Mouse (Mus musculus) MEL (cell line): ENCODE results near the gene Grn. TPM values are rescaled to one million over a fixed set of nuclear protein-coding genes. Genes with fewer than 3 reads are reported as not detected.

ENCODE experiments used
- DNase-seq: peaks from one replicate; pipeline ENCODE4 v3.0.0; 2011; ENCODE audit warnings: low read depth, low spot score
- H3K27ac ChIP-seq: 2 replicates; pipeline ENCODE4 v1.5.1; 2012; ENCODE audit warnings: low read depth, mild to moderate bottlenecking, control low read depth, low read length, moderate library complexity; ENCODE audit not compliant: control insufficient read depth
- H3K27me3 ChIP-seq, 2 experiments: fragments of 150-350 bp in 1 of 2; sonication (generic) in 1 of 2; 2 replicates each; pipeline ENCODE4 v1.6.1; 2012; ENCODE audit warnings: low read length in 2 of 2, mild to moderate bottlenecking in 2 of 2, improper control_type of control experiment in 1 of 2, moderate library complexity in 1 of 2; ENCODE audit not compliant: insufficient read depth in 2 of 2, control insufficient read depth in 1 of 2
- H3K36me3 ChIP-seq, 2 experiments: 2 replicates each; pipeline ENCODE4 v1.6.1; 2012 to 2014; ENCODE audit warnings: low read length in 2 of 2, improper control_type of control experiment in 1 of 2, inconsistent platforms in 1 of 2, mild to moderate bottlenecking in 1 of 2; ENCODE audit not compliant: insufficient read depth in 2 of 2, control insufficient read depth in 1 of 2
- H3K4me1 ChIP-seq, 2 experiments: fragments of 150-350 bp in 1 of 2; sonication (generic) in 1 of 2; 2 replicates each; pipeline ENCODE4 v1.6.1; 2012; ENCODE audit warnings: low read length in 2 of 2, improper control_type of control experiment in 1 of 2, mild to moderate bottlenecking in 1 of 2; ENCODE audit not compliant: insufficient read depth in 2 of 2, control insufficient read depth in 1 of 2
- H3K4me3 ChIP-seq, 2 experiments: fragments of 150-350 bp in 1 of 2; sonication (generic) in 1 of 2; 2 replicates each; pipeline ENCODE4 v1.5.1; 2012; ENCODE audit warnings: low read depth in 2 of 2, low read length in 2 of 2, mild to moderate bottlenecking in 2 of 2, moderate library complexity in 2 of 2, control low read depth in 1 of 2, improper control_type of control experiment in 1 of 2; ENCODE audit not compliant: control insufficient read depth in 1 of 2, insufficient read depth in 1 of 2
- H3K79me2 ChIP-seq: 2 replicates; pipeline ENCODE4 v1.6.1; 2012; ENCODE audit warnings: mild to moderate bottlenecking, low read length, moderate library complexity; ENCODE audit not compliant: control insufficient read depth, poor library complexity, insufficient read depth
- H3K9ac ChIP-seq: 2 replicates; pipeline ENCODE4 v1.6.1; 2012; ENCODE audit warnings: low read depth, mild to moderate bottlenecking, control low read depth, low read length, moderate library complexity; ENCODE audit not compliant: control insufficient read depth, poor library complexity, severe bottlenecking
- H3K9me3 ChIP-seq: fragments of 150-350 bp; sonication (generic); replicated peaks from 2 replicates; pipeline ENCODE4 v1.6.1; 2012; ENCODE audit warnings: mild to moderate bottlenecking, low read length, improper control_type of control experiment, moderate library complexity; ENCODE audit not compliant: insufficient read depth
- BHLHE40 ChIP-seq: IDR thresholded peaks from 2 replicates; pipeline ENCODE4 v1.6.1; 2012; ENCODE audit warnings: low read depth, mild to moderate bottlenecking, inconsistent platforms, low read length, improper control_type of control experiment, borderline replicate concordance
- CHD1 ChIP-seq: IDR thresholded peaks from 2 replicates; pipeline ENCODE4 v1.6.1; 2012; ENCODE audit warnings: low read depth, mild to moderate bottlenecking, inconsistent platforms, low read length, improper control_type of control experiment
- CHD2 ChIP-seq: IDR thresholded peaks from 2 replicates; pipeline ENCODE4 v1.6.1; 2011; ENCODE audit warnings: low read length, improper control_type of control experiment
- CTCF ChIP-seq, 3 experiments: IDR thresholded peaks in 2 of 3; conservative IDR thresholded peaks in 1 of 3; 2 replicates each; pipeline ENCODE4 v1.5.1; 2011 to 2012; ENCODE audit warnings: low read length in 3 of 3, low read depth in 2 of 3, mild to moderate bottlenecking in 2 of 3, improper control_type of control experiment in 1 of 3, inconsistent platforms in 1 of 3, mixed read lengths in 1 of 3, moderate library complexity in 1 of 3; ENCODE audit not compliant: control insufficient read depth in 1 of 3, insufficient read depth in 1 of 3, poor library complexity in 1 of 3, severe bottlenecking in 1 of 3
- E2F4 ChIP-seq: IDR thresholded peaks from 2 replicates; pipeline ENCODE4 v1.6.1; 2011; ENCODE audit warnings: low read depth, low read length, improper control_type of control experiment, borderline replicate concordance
- ELF1 ChIP-seq: IDR thresholded peaks from 2 replicates; pipeline ENCODE4 v1.6.1; 2014; ENCODE audit warnings: low read depth, mild to moderate bottlenecking, inconsistent platforms, low read length, improper control_type of control experiment, moderate library complexity
- EP300 ChIP-seq, 2 experiments: IDR thresholded peaks; 2 replicates each; pipeline ENCODE4 v1.6.1; 2011; ENCODE audit warnings: improper control_type of control experiment in 2 of 2, low read length in 2 of 2, low read depth in 1 of 2, mild to moderate bottlenecking in 1 of 2
- ETS1 ChIP-seq: IDR thresholded peaks from 2 replicates; pipeline ENCODE4 v1.6.1; 2012; ENCODE audit warnings: low read depth, mild to moderate bottlenecking, inconsistent platforms, low read length, improper control_type of control experiment, moderate library complexity
- GABPA ChIP-seq: IDR thresholded peaks from 2 replicates; pipeline ENCODE4 v1.6.1; 2012; ENCODE audit warnings: low read depth, mild to moderate bottlenecking, inconsistent platforms, low read length, improper control_type of control experiment, moderate library complexity
- GATA1 ChIP-seq: IDR thresholded peaks from 2 replicates; pipeline ENCODE4 v1.6.1; 2011; ENCODE audit warnings: low read depth, low read length, improper control_type of control experiment
- HCFC1 ChIP-seq: IDR thresholded peaks from 2 replicates; pipeline ENCODE4 v1.6.1; 2012; ENCODE audit warnings: low read depth, mild to moderate bottlenecking, inconsistent platforms, low read length, improper control_type of control experiment, moderate library complexity
- KAT2A ChIP-seq: conservative IDR thresholded peaks from 2 replicates; pipeline ENCODE4 v1.6.1; 2012; ENCODE audit warnings: low read depth, low read length, improper control_type of control experiment, inconsistent platforms
- MAFK ChIP-seq: IDR thresholded peaks from 2 replicates; pipeline ENCODE4 v1.6.1; 2011; ENCODE audit warnings: low read depth, mild to moderate bottlenecking, low read length, improper control_type of control experiment, borderline replicate concordance
- MAZ ChIP-seq: IDR thresholded peaks from 2 replicates; pipeline ENCODE4 v1.6.1; 2012; ENCODE audit warnings: low read depth, mild to moderate bottlenecking, inconsistent platforms, low read length, improper control_type of control experiment
- MEF2A ChIP-seq: IDR thresholded peaks from 2 replicates; pipeline ENCODE4 v1.6.1; 2014; ENCODE audit warnings: low read depth, mild to moderate bottlenecking, inconsistent platforms, low read length, improper control_type of control experiment; ENCODE audit not compliant: poor library complexity, insufficient replicate concordance, severe bottlenecking; ENCODE audit errors: extremely low read depth
- MXI1 ChIP-seq: IDR thresholded peaks from 2 replicates; pipeline ENCODE4 v1.6.1; 2011; ENCODE audit warnings: mild to moderate bottlenecking, low read depth, low read length, improper control_type of control experiment
- MYB ChIP-seq: IDR thresholded peaks from 2 replicates; pipeline ENCODE4 v1.6.1; 2011; ENCODE audit warnings: mild to moderate bottlenecking, low read depth, low read length, improper control_type of control experiment
- MYC ChIP-seq: IDR thresholded peaks from 2 replicates; pipeline ENCODE4 v1.6.1; 2011; ENCODE audit warnings: low read depth, mild to moderate bottlenecking, low read length, improper control_type of control experiment, moderate library complexity
- NELFE ChIP-seq: IDR thresholded peaks from 2 replicates; pipeline ENCODE4 v1.6.1; 2011; ENCODE audit warnings: low read depth, low read length, improper control_type of control experiment
- NRF1 ChIP-seq: IDR thresholded peaks from 2 replicates; pipeline ENCODE4 v1.6.1; 2014; ENCODE audit warnings: low read depth, mild to moderate bottlenecking, inconsistent platforms, low read length, improper control_type of control experiment, moderate library complexity; ENCODE audit not compliant: poor library complexity, insufficient read depth, severe bottlenecking
- POLR2A ChIP-seq, 2 experiments: IDR thresholded peaks; 2 replicates each; pipeline ENCODE4 v1.6.1; 2011 to 2012; ENCODE audit warnings: low read length in 2 of 2, mild to moderate bottlenecking in 2 of 2, control low read depth in 1 of 2, improper control_type of control experiment in 1 of 2, low read depth in 1 of 2, moderate library complexity in 1 of 2; ENCODE audit not compliant: control insufficient read depth in 1 of 2, insufficient read depth in 1 of 2, poor library complexity in 1 of 2
- POLR2AphosphoS2 ChIP-seq: IDR thresholded peaks from 2 replicates; pipeline ENCODE4 v1.6.1; 2011; ENCODE audit warnings: low read length, improper control_type of control experiment
- RAD21 ChIP-seq: IDR thresholded peaks from 2 replicates; pipeline ENCODE4 v1.6.1; 2011; ENCODE audit warnings: mild to moderate bottlenecking, low read depth, low read length, improper control_type of control experiment
- RCOR1 ChIP-seq: IDR thresholded peaks from 2 replicates; pipeline ENCODE4 v1.6.1; 2012; ENCODE audit warnings: low read depth, mild to moderate bottlenecking, inconsistent platforms, low read length, improper control_type of control experiment
- SIN3A ChIP-seq: IDR thresholded peaks from 2 replicates; pipeline ENCODE4 v1.6.1; 2012; ENCODE audit warnings: low read length, improper control_type of control experiment, inconsistent platforms
- SMC3 ChIP-seq: IDR thresholded peaks from 2 replicates; pipeline ENCODE4 v1.6.1; 2011; ENCODE audit warnings: low read depth, low read length, improper control_type of control experiment
- TAL1 ChIP-seq: IDR thresholded peaks from 2 replicates; pipeline ENCODE4 v1.6.1; 2012; ENCODE audit warnings: mild to moderate bottlenecking, inconsistent platforms, low read length, moderate library complexity, mixed read lengths
- TBP ChIP-seq: IDR thresholded peaks from 2 replicates; pipeline ENCODE4 v1.8.0; 2011; ENCODE audit warnings: low read depth, low read length, improper control_type of control experiment
- TCF12 ChIP-seq: IDR thresholded peaks from 2 replicates; pipeline ENCODE4 v1.6.1; 2014; ENCODE audit warnings: low read depth, mild to moderate bottlenecking, inconsistent platforms, low read length, improper control_type of control experiment, moderate library complexity
- UBTF ChIP-seq: IDR thresholded peaks from 2 replicates; pipeline ENCODE4 v1.6.1; 2012; ENCODE audit warnings: low read depth, mild to moderate bottlenecking, inconsistent platforms, low read length, improper control_type of control experiment, moderate library complexity, borderline replicate concordance; ENCODE audit not compliant: insufficient read depth
- USF1 ChIP-seq: IDR thresholded peaks from 2 replicates; pipeline ENCODE4 v1.6.1; 2014; ENCODE audit warnings: low read depth, mild to moderate bottlenecking, inconsistent platforms, low read length, improper control_type of control experiment, moderate library complexity
- USF2 ChIP-seq, 2 experiments: IDR thresholded peaks; 2 replicates each; pipeline ENCODE4 v1.6.1; 2011 to 2012; ENCODE audit warnings: improper control_type of control experiment in 2 of 2, low read length in 2 of 2, borderline replicate concordance in 1 of 2, inconsistent platforms in 1 of 2, low read depth in 1 of 2, mild to moderate bottlenecking in 1 of 2; ENCODE audit not compliant: insufficient read depth in 1 of 2
- ZC3H11A ChIP-seq: IDR thresholded peaks from 2 replicates; pipeline ENCODE4 v1.6.1; 2012; ENCODE audit warnings: low read depth, mild to moderate bottlenecking, inconsistent platforms, low read length, improper control_type of control experiment
- ZKSCAN1 ChIP-seq: IDR thresholded peaks from 2 replicates; pipeline ENCODE4 v1.6.1; 2012; ENCODE audit warnings: low read depth, mild to moderate bottlenecking, inconsistent platforms, low read length, improper control_type of control experiment, moderate library complexity
- ZMIZ1 ChIP-seq: IDR thresholded peaks from 2 replicates; pipeline ENCODE4 v1.6.1; 2012; ENCODE audit warnings: low read depth, mild to moderate bottlenecking, inconsistent platforms, low read length, improper control_type of control experiment, moderate library complexity
- ZNF384 ChIP-seq: IDR thresholded peaks from 2 replicates; pipeline ENCODE4 v1.6.1; 2012; ENCODE audit warnings: low read depth, mild to moderate bottlenecking, inconsistent platforms, low read length, improper control_type of control experiment
- polyA plus RNA-seq, 2 experiments: library from polyadenylated mRNA; stranded (reverse) in 1 of 2; unstranded in 1 of 2; fragments of >175 nt in 1 of 2; fragments of >200 nt in 1 of 2; gene quantifications; 2 replicates each; pipeline versions ENCODE4 v1.2.1 to v1.2.4; 2012; ENCODE audit warnings: low replicate concordance in 2 of 2, low read depth in 1 of 2; ENCODE audit not compliant: insufficient read length in 2 of 2, insufficient read depth in 1 of 2, missing spikeins in 1 of 2
- total RNA-seq: library from RNA; depleted of rRNA; stranded (reverse); fragments of 300-350 nt; gene quantifications from 2 replicates; pipeline ENCODE4 v1.2.3, GENCODE M21; 2012

Gene Grn
- total and polyA plus RNA-seq, 3 experiments = 14.7 to 42.1 TPM; not detected in 1

DNA sequence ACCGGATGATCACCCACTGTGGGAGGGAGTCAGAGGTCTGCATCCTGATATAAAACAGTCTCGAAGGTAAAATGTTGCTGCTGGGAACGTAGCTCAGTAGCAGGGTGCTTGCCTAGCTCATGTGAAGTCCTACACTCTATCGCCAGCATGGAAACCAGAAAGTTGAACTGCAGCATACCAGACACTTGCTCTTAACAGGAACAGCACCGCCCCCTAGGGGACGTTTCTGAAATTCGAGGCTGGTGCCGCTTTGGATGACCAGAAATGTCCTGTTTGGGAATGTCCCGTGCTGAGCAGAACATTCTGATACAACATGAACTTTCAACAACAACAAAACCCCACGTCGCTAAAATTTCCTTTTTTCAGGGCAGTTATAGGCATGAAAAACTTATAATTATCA lies 18.4 kb upstream of the Grn start:
- H3K9ac ChIP-seq = peak overlapping the region; percentile 52
- peak overlapping the region; percentile 32 to 36; a peak in 3 of 4 replicates for H3K4me3 ChIP-seq
- H3K79me2 ChIP-seq = peaks cover 11% of the 10 kb centered on the region
- peak overlapping the region; percentile 38; the same call in 1 of the 2 replicates for H3K27ac ChIP-seq
- peaks cover 0 to 15% of the 10 kb centered on the region in 2 experiments; a peak in 2 of 4 replicates for H3K27me3 ChIP-seq
- H3K36me3 ChIP-seq = peaks cover 0 to 9% of the 10 kb centered on the region in 2 experiments; a peak in 2 of 4 replicates
- DNase-seq = peak; percentile 95
- H3K4me1 ChIP-seq = peaks cover 11 to 17% of the 10 kb centered on the region in 2 experiments
- H3K9me3 ChIP-seq = no peaks in the 10 kb centered on the region
- TF ChIP-seq TAL1 (no peak), TBP (0 out of 2 replicates have a peak, but pooled peaks have one; percentile 35), NRF1 (no peak), NELFE (peak; percentile 46; the same call in 1 of the 2 replicates), ZNF384 (peak; percentile 74), ETS1 (no peak; the same call in 1 of the 2 replicates), MXI1 (peak; percentile 72; the same call in 1 of the 2 replicates), EP300 (IDR thresholded peaks at IDR 0.05; ENCODE audit: low read depth in 1 of 2, low read length in 2 of 2) (peak in 1 of 2 experiments; percentile 23; a peak in 1 of 4 replicates), ZMIZ1 (no peak), USF1 (no peak; the same call in 1 of the 2 replicates), USF2 (IDR thresholded peaks at IDR 0.05; ENCODE audit: borderline replicate concordance in 1 of 2, insufficient read depth in 1 of 2, low read depth in 1 of 2, low read length in 2 of 2) (no peak), ZC3H11A (peak; percentile 92), RCOR1 (no peak), MYB (no peak), POLR2AphosphoS2 (no peak), MEF2A (no peak), CTCF (IDR thresholded peaks at IDR 0.05 in 2 of 3, conservative IDR thresholded peaks at IDR 0.05 in 1 of 3; ENCODE audit: control insufficient read depth in 1 of 3, insufficient read depth in 1 of 3, low read depth in 2 of 3, low read length in 3 of 3, poor library complexity in 1 of 3, severe bottlenecking in 1 of 3) (peak; percentile 92 to 99 (median 93)), GATA1 (peak; percentile 22; the same call in 1 of the 2 replicates), ZKSCAN1 (no peak), UBTF (no peak), BHLHE40 (peak; percentile 62; the same call in 1 of the 2 replicates), GABPA (no peak), KAT2A (no peak), HCFC1 (peak; percentile 66), SIN3A (peak; percentile 76), CHD1 (no peak), TCF12 (0 out of 2 replicates have a peak, but pooled peaks have one; percentile 7), ELF1 (peak; percentile 38; the same call in 1 of the 2 replicates), CHD2 (no peak), POLR2A (IDR thresholded peaks at IDR 0.05; ENCODE audit: control insufficient read depth in 1 of 2, insufficient read depth in 1 of 2, low read depth in 1 of 2, low read length in 2 of 2, poor library complexity in 1 of 2) (peak in 1 of 2 experiments; percentile 47; a peak in 1 of 4 replicates), MAFK (no peak), RAD21 (peak; percentile 95), E2F4 (no peak), MAZ (peak; percentile 87), MYC (peak; percentile 88), SMC3 (peak; percentile 93)
